Mouse (Mus musculus) urinary bladder, postnatal 4 days (tissue): ENCODE data around the gene Adgb.

Source experiments
- DNase-seq, 2 experiments: peaks; one replicate each; pipeline ENCODE4 v3.0.0; 2021 to 2022; ENCODE audit warnings: low spot score in 2 of 2

Adgb gene

GRCm38 (mm10) chr10:10350550-10350949 is 121.6 kb downstream of the Adgb start:
- no peak for DNase-seq

GRCm38 (mm10) chr10:10343930-10344329 is 128.2 kb downstream of the Adgb start:
- DNase-seq = no peak

GRCm38 (mm10) chr10:10325560-10325959 is 146.6 kb downstream of the Adgb start:
- no peak for DNase-seq

- no peak for DNase-seq
These were observed 149.2 kb downstream of the Adgb start for GRCm38 (mm10) chr10:10322961-10323360.

- peak in 1 of 2 experiments; percentile 48 for DNase-seq
These were observed 150.9 kb downstream of the Adgb start for GRCm38 (mm10) chr10:10321119-10321781.

- no peak for DNase-seq
These were observed 151.6 kb downstream of the Adgb start for GRCm38 (mm10) chr10:10320364-10321083.

GRCm38 (mm10) chr10:10318086-10318485 is 154.0 kb downstream of the Adgb start:
- no peak for DNase-seq

GRCm38 (mm10) chr10:10315631-10316030 is 156.5 kb downstream of the Adgb start:
- DNase-seq = no peak

- DNase-seq = no peak
These were observed 157.6 kb downstream of the Adgb start for GRCm38 (mm10) chr10:10314521-10314920.

- DNase-seq = no peak
These were observed 162.2 kb downstream of the Adgb start for GRCm38 (mm10) chr10:10309877-10310426.

GRCm38 (mm10) chr10:10309056-10309455 is 163.1 kb downstream of the Adgb start:
- DNase-seq = no peak

GRCm38 (mm10) chr10:10307384-10307783 is 164.7 kb downstream of the Adgb start:
- no peak for DNase-seq

- DNase-seq = no peak
These were observed 167.8 kb downstream of the Adgb start for GRCm38 (mm10) chr10:10304370-10304769.

- DNase-seq = no peak
These were observed 170.4 kb downstream of the Adgb start for GRCm38 (mm10) chr10:10301692-10302091.

GRCm38 (mm10) chr10:10300915-10301439 is 171.1 kb downstream of the Adgb start:
- DNase-seq = no peak

- DNase-seq = no peak
These were observed 172.1 kb downstream of the Adgb start for GRCm38 (mm10) chr10:10299987-10300386.

GRCm38 (mm10) chr10:10287221-10287867 is 184.8 kb downstream of the Adgb start:
- DNase-seq = no peak
